Comparison of ENCODE assay signal across 14 mouse cellular contexts in genomic region chr17:49992625-49993603, GRCm38 (mm10).
DNase-seq lines count a peak whose midpoint lies in the region; ATAC-seq lines count a peak whose summit lies in the region.
"Had no signal": no experiment of that assay in that cellular context is flagged by ENCODE, and none has a peak within 500 bp of the region (broad histone marks: within the 10 kb centered on the region; RNA-seq: fewer than 3 reads in every experiment).

No protein-coding gene starts in this region.

- H3K4me3 ChIP-seq in forebrain, embryonic 14.5 days (ENCODE audit: low read depth, low read length) = no peak overlapping the region
- H3K4me3 ChIP-seq in forebrain, embryonic 12.5 days (replicated peaks) = no peak overlapping the region
- no peak overlapping the region for H3K4me3 ChIP-seq in forebrain, embryonic 16.5 days (replicated peaks; ENCODE audit: low read length)
- H3K4me3 ChIP-seq in kidney, embryonic 14.5 days (ENCODE audit: low read length) = no peak overlapping the region
- H3K4me3 ChIP-seq: hindbrain, embryonic 15.5 days; lung, embryonic 15.5 days; neural tube, embryonic 15.5 days had no signal

- WGBS in forebrain, embryonic 14.5 days = 80% methylated on average over 11 of the region's 11 CpGs
- WGBS in forebrain, embryonic 12.5 days = 87% methylated on average over 11 of the region's 11 CpGs
- 71% methylated on average over 11 of the region's 11 CpGs for WGBS in forebrain, embryonic 16.5 days
- WGBS in kidney, embryonic 14.5 days = 55% methylated on average over 11 of the region's 11 CpGs

- no peaks in the 10 kb centered on the region for H3K27me3 ChIP-seq in forebrain, embryonic 14.5 days (replicated peaks; ENCODE audit: control insufficient read depth, insufficient read depth, low read length)
- H3K27me3 ChIP-seq in forebrain, embryonic 12.5 days = no peaks in the 10 kb centered on the region
- no peaks in the 10 kb centered on the region for H3K27me3 ChIP-seq in forebrain, embryonic 16.5 days (replicated peaks; ENCODE audit: control insufficient read depth, insufficient read depth, low read length)
- no peaks in the 10 kb centered on the region for H3K27me3 ChIP-seq in kidney, embryonic 14.5 days (ENCODE audit: control insufficient read depth, insufficient read depth, low read length)
- H3K27me3 ChIP-seq: hindbrain, embryonic 15.5 days; lung, embryonic 15.5 days; neural tube, embryonic 15.5 days had no signal

- H3K9me3 ChIP-seq in forebrain, embryonic 14.5 days (replicated peaks; ENCODE audit: control insufficient read depth, low read length) = no peaks in the 10 kb centered on the region
- no peaks in the 10 kb centered on the region for H3K9me3 ChIP-seq in forebrain, embryonic 12.5 days
- no peaks in the 10 kb centered on the region for H3K9me3 ChIP-seq in forebrain, embryonic 16.5 days (ENCODE audit: control insufficient read depth, low read length)
- H3K9me3 ChIP-seq in kidney, embryonic 14.5 days (ENCODE audit: control insufficient read depth, low read length) = no peaks in the 10 kb centered on the region
- H3K9me3 ChIP-seq: hindbrain, embryonic 15.5 days; lung, embryonic 15.5 days; neural tube, embryonic 15.5 days had no signal

- no peak overlapping the region for H3K27ac ChIP-seq in forebrain, embryonic 14.5 days (ENCODE audit: low read depth, low read length)
- no peak overlapping the region for H3K27ac ChIP-seq in forebrain, embryonic 12.5 days
- H3K27ac ChIP-seq in forebrain, embryonic 16.5 days (ENCODE audit: low read length) = peak overlapping the region; percentile 48
- H3K27ac ChIP-seq in kidney, embryonic 14.5 days (ENCODE audit: low read depth, low read length) = no peak overlapping the region
- H3K27ac ChIP-seq: hindbrain, embryonic 15.5 days; lung, embryonic 15.5 days; neural tube, embryonic 15.5 days; stomach, postnatal 0 days had no signal

- DNase-seq in forebrain, embryonic 14.5 days (ENCODE audit: low spot score) = peak; percentile 66
- peak; percentile 21 to 52 for DNase-seq in layer of hippocampus, adult 18-20 months (ENCODE audit: low spot score in 2 of 2)
- no peak for DNase-seq in layer of hippocampus, adult 11-12 months (ENCODE audit: low spot score)
- DNase-seq in CD4-positive helper T cell, adult 2 months (ENCODE audit: low read depth, low spot score) = peak; percentile 15
- DNase-seq: adrenal gland, postnatal 36 days; kidney, adult 8-10 months; spleen, adult 18-20 months had no signal

- no peak overlapping the region for H3K9ac ChIP-seq in forebrain, embryonic 14.5 days (ENCODE audit: low read length)
- no peak overlapping the region for H3K9ac ChIP-seq in forebrain, embryonic 12.5 days
- H3K9ac ChIP-seq in forebrain, embryonic 16.5 days (replicated peaks; ENCODE audit: low read depth, low read length) = no peak overlapping the region
- no peak overlapping the region for H3K9ac ChIP-seq in kidney, embryonic 14.5 days (ENCODE audit: low read depth, low read length)
- H3K9ac ChIP-seq: hindbrain, embryonic 15.5 days; lung, embryonic 15.5 days; neural tube, embryonic 15.5 days had no signal

- H3K4me2 ChIP-seq in forebrain, embryonic 14.5 days (ENCODE audit: low read length) = no peak overlapping the region
- H3K4me2 ChIP-seq in forebrain, embryonic 12.5 days = no peak overlapping the region
- no peak overlapping the region for H3K4me2 ChIP-seq in forebrain, embryonic 16.5 days (ENCODE audit: low read length)
- H3K4me2 ChIP-seq in kidney, embryonic 14.5 days (replicated peaks; ENCODE audit: low read depth, low read length) = no peak overlapping the region
- H3K4me2 ChIP-seq: hindbrain, embryonic 15.5 days; lung, embryonic 15.5 days; neural tube, embryonic 15.5 days had no signal

- no peaks in the 10 kb centered on the region for H3K36me3 ChIP-seq in forebrain, embryonic 14.5 days (ENCODE audit: control insufficient read depth, insufficient read depth, low read length)
- H3K36me3 ChIP-seq in forebrain, embryonic 12.5 days (replicated peaks) = no peaks in the 10 kb centered on the region
- no peaks in the 10 kb centered on the region for H3K36me3 ChIP-seq in forebrain, embryonic 16.5 days (ENCODE audit: control insufficient read depth, insufficient read depth)
- H3K36me3 ChIP-seq in kidney, embryonic 14.5 days (ENCODE audit: control insufficient read depth, insufficient read depth, low read length) = no peaks in the 10 kb centered on the region
- H3K36me3 ChIP-seq: hindbrain, embryonic 15.5 days; lung, embryonic 15.5 days; neural tube, embryonic 15.5 days had no signal

- peaks cover 3% of the 10 kb centered on the region; the same call in 1 of the 2 replicates for H3K4me1 ChIP-seq in forebrain, embryonic 14.5 days (ENCODE audit: control insufficient read depth, insufficient read depth, low read length)
- peaks cover 6% of the 10 kb centered on the region; the same call in 1 of the 2 replicates for H3K4me1 ChIP-seq in forebrain, embryonic 12.5 days
- H3K4me1 ChIP-seq in forebrain, embryonic 16.5 days (replicated peaks; ENCODE audit: control insufficient read depth, insufficient read depth, low read length) = peaks cover 18% of the 10 kb centered on the region
- H3K4me1 ChIP-seq in kidney, embryonic 14.5 days (ENCODE audit: control insufficient read depth, insufficient read depth, low read length) = 0 out of 2 replicates have a peak, but pooled peaks cover 8% of the 10 kb centered on the region

- peak; percentile 64 for ATAC-seq in forebrain, embryonic 14.5 days
- no peak for ATAC-seq in forebrain, embryonic 12.5 days (ENCODE audit: low FRiP score)
- ATAC-seq in forebrain, embryonic 16.5 days = peak; percentile 60; the same call in 1 of the 2 replicates
- no peak for ATAC-seq in kidney, embryonic 14.5 days (ENCODE audit: low FRiP score, low TSS enrichment)

Comparison
In these comparisons a context has a peak if more than half of its experiments do, and no peak if none do; other contexts are left out.
1. ATAC-seq: peak in forebrain, embryonic 14.5 days (single experiment) and forebrain, embryonic 16.5 days (single experiment); none in forebrain, embryonic 12.5 days (single experiment) and kidney, embryonic 14.5 days (single experiment).